Mouse (Mus musculus): ENCODE results near the gene Isl1. TPM values are rescaled to one million over a fixed set of nuclear protein-coding genes. Genes with fewer than 3 reads are reported as not detected.

The Isl1 gene
- polyA plus RNA-seq, 1 experiment from 2014 or later, result 0.11 TPM

DNA sequence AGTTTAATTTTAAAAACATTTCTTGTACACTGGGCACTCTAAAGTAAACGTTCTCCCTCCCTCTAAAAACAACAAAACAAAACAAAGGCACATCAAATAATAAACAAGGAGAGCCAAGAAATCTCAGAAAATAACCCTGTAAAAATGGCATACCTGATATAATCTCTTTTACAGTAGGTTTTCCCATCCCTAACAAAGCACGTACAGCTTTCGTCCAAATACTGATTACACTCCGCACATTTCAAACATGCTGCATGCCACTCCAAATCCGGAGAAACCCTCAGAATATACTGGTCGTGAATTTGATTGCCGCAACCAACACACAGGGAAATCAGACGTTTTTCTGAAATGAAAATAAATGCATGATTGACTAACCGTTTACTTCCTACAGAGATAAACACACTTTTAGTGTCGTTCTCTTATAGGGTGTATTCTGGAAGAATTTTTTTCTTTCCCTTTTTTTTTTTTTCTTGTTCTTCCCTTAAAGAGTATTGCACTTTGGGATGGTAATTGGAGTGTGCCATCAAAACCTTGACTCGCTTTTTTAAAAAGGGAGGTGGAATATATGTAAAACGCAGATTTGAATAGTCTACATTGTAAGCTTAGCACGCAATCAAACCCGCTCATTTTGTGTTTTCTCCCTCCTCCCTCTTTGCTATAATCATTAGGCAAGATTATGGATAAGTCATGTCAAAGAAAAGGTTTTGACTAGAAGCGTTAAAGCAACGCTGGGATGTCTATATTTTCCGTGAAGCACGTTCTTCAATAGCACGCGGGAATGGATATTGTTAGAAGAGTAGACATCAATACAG is 1.2 kb downstream of the Isl1 start:
- Histone ChIP-seq H3K4me1 (ENCODE audit: control insufficient read depth, insufficient read depth, low read length) (0 out of 2 replicates have a peak, but pooled peaks cover 3% of the 10 kb centered on the region), H3K27me3 (ENCODE audit: control insufficient read depth, insufficient read depth, low read length) (peaks cover 81% of the 10 kb centered on the region), H3K9ac (ENCODE audit: low read depth, low read length) (no peak overlapping the region), H3K27ac (ENCODE audit: low read depth, low read length) (no peak overlapping the region), H3K36me3 (ENCODE audit: control insufficient read depth, insufficient read depth, low read length) (no peaks in the 10 kb centered on the region), H3K4me3 (ENCODE audit: low read length) (no peak overlapping the region; the same call in 1 of the 2 replicates), H3K4me2 (replicated peaks; ENCODE audit: low read depth, low read length) (no peak overlapping the region), H3K9me3 (ENCODE audit: control insufficient read depth, low read length) (no peaks in the 10 kb centered on the region)
- no peak for ATAC-seq (ENCODE audit: low FRiP score, low TSS enrichment)
- 1% methylated on average over 20 of the region's 20 CpGs for WGBS

- H3K27ac ChIP-seq (ENCODE audit: low read depth, low read length), result no peak overlapping the region
- no peak for ATAC-seq (ENCODE audit: low FRiP score, low TSS enrichment)
- no peaks in the 10 kb centered on the region for H3K36me3 ChIP-seq (ENCODE audit: control insufficient read depth, insufficient read depth, low read length)
- no peak overlapping the region for H3K4me2 ChIP-seq (replicated peaks; ENCODE audit: low read depth, low read length)
- H3K4me1 ChIP-seq (ENCODE audit: control insufficient read depth, insufficient read depth, low read length), result 0 out of 2 replicates have a peak, but pooled peaks cover 3% of the 10 kb centered on the region
- no peak overlapping the region for H3K4me3 ChIP-seq (ENCODE audit: low read length)
- H3K9ac ChIP-seq (ENCODE audit: low read depth, low read length), result no peak overlapping the region
- WGBS, result 10% methylated on average over 6 of the region's 6 CpGs
- peaks cover 83% of the 10 kb centered on the region for H3K27me3 ChIP-seq (ENCODE audit: control insufficient read depth, insufficient read depth, low read length)
- no peaks in the 10 kb centered on the region for H3K9me3 ChIP-seq (ENCODE audit: control insufficient read depth, low read length)
Observed at GRCm38 (mm10) chr13:116306591-116306990, 2.9 kb downstream of the Isl1 start.

- Histone ChIP-seq H3K4me1 (ENCODE audit: control insufficient read depth, insufficient read depth, low read length) (0 out of 2 replicates have a peak, but pooled peaks cover 3% of the 10 kb centered on the region), H3K4me3 (ENCODE audit: low read length) (no peak overlapping the region), H3K4me2 (replicated peaks; ENCODE audit: low read depth, low read length) (no peak overlapping the region), H3K27me3 (ENCODE audit: control insufficient read depth, insufficient read depth, low read length) (peaks cover 89% of the 10 kb centered on the region), H3K9ac (ENCODE audit: low read depth, low read length) (no peak overlapping the region), H3K9me3 (ENCODE audit: control insufficient read depth, low read length) (no peaks in the 10 kb centered on the region), H3K36me3 (ENCODE audit: control insufficient read depth, insufficient read depth, low read length) (no peaks in the 10 kb centered on the region), H3K27ac (ENCODE audit: low read depth, low read length) (no peak overlapping the region)
- 18% methylated on average over 2 of the region's 2 CpGs for WGBS
- ATAC-seq (ENCODE audit: low FRiP score, low TSS enrichment), result no peak
Observed at GRCm38 (mm10) chr13:116305721-116306120, 3.8 kb downstream of the Isl1 start.

GRCm38 (mm10) chr13:116304713-116305470 is 4.6 kb downstream of the Isl1 start:
- Histone ChIP-seq H3K4me2 (replicated peaks; ENCODE audit: low read depth, low read length) (no peak overlapping the region; the same call in 1 of the 2 replicates), H3K27me3 (ENCODE audit: control insufficient read depth, insufficient read depth, low read length) (peaks cover 95% of the 10 kb centered on the region), H3K9ac (ENCODE audit: low read depth, low read length) (no peak overlapping the region), H3K4me1 (ENCODE audit: control insufficient read depth, insufficient read depth, low read length) (0 out of 2 replicates have a peak, but pooled peaks cover 3% of the 10 kb centered on the region), H3K9me3 (ENCODE audit: control insufficient read depth, low read length) (no peaks in the 10 kb centered on the region), H3K27ac (ENCODE audit: low read depth, low read length) (no peak overlapping the region), H3K4me3 (ENCODE audit: low read length) (no peak overlapping the region), H3K36me3 (ENCODE audit: control insufficient read depth, insufficient read depth, low read length) (no peaks in the 10 kb centered on the region)
- WGBS, result 1% methylated on average over 25 of the region's 25 CpGs
- ATAC-seq (ENCODE audit: low FRiP score, low TSS enrichment), result no peak

DNA sequence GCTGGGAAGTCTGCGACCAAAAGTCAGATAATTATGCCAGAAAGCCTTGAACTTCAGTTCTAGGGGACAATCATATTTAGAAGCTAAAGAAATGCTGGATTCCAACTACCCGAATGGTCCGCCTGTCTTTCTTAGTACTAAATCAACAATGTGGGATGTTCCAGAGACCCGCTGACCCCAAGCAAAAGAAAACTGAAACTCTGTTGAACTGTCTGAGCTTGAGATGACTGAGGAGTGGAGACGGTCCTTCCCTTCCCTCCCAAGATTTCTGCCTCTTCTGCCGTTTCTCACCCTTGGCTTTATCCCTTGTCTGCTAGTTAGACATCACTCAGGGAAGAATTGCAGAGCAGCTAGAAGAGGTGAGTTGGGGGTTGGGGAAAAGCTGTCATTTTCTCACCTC is 5.7 kb downstream of the Isl1 start:
- Histone ChIP-seq H3K9ac (ENCODE audit: low read depth, low read length) (no peak overlapping the region), H3K36me3 (ENCODE audit: control insufficient read depth, insufficient read depth, low read length) (no peaks in the 10 kb centered on the region), H3K4me3 (ENCODE audit: low read length) (no peak overlapping the region), H3K27me3 (ENCODE audit: control insufficient read depth, insufficient read depth, low read length) (peaks cover 95% of the 10 kb centered on the region), H3K4me1 (ENCODE audit: control insufficient read depth, insufficient read depth, low read length) (no peaks in the 10 kb centered on the region), H3K4me2 (replicated peaks; ENCODE audit: low read depth, low read length) (no peak overlapping the region), H3K27ac (ENCODE audit: low read depth, low read length) (no peak overlapping the region), H3K9me3 (ENCODE audit: control insufficient read depth, low read length) (no peaks in the 10 kb centered on the region)
- no peak for ATAC-seq (ENCODE audit: low FRiP score, low TSS enrichment)
- 3% methylated on average over 6 of the region's 6 CpGs for WGBS

DNA sequence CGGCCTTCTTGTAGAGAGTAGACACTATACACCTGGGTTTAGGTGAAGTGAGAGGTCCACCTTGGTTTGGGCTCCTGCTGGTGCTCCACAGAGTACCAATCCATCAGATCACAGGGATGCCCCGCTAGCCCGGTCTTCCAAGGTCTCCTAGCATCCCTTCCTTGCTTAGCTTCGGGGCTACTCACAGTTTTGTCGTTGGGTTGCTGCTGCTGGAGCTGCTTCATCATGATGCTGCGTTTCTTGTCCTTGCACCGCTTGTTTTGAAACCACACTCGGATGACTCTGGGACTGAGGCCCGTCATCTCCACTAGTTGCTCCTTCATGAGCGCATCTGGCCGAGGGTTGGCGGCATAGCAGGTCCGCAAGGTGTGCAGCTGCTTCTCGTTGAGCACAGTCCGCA is 6.6 kb downstream of the Isl1 start:
- no peak overlapping the region for H3K4me3 ChIP-seq (ENCODE audit: low read length)
- no peak overlapping the region for H3K27ac ChIP-seq (ENCODE audit: low read depth, low read length)
- H3K4me1 ChIP-seq (ENCODE audit: control insufficient read depth, insufficient read depth, low read length), result no peaks in the 10 kb centered on the region
- no peak overlapping the region for H3K4me2 ChIP-seq (replicated peaks; ENCODE audit: low read depth, low read length)
- 10% methylated on average over 15 of the region's 15 CpGs for WGBS
- H3K9ac ChIP-seq (ENCODE audit: low read depth, low read length), result no peak overlapping the region
- H3K9me3 ChIP-seq (ENCODE audit: control insufficient read depth, low read length), result no peaks in the 10 kb centered on the region
- no peak for ATAC-seq (ENCODE audit: low FRiP score, low TSS enrichment)
- H3K36me3 ChIP-seq (ENCODE audit: control insufficient read depth, insufficient read depth, low read length), result no peaks in the 10 kb centered on the region
- H3K27me3 ChIP-seq (ENCODE audit: control insufficient read depth, insufficient read depth, low read length), result peaks cover 92% of the 10 kb centered on the region

DNA sequence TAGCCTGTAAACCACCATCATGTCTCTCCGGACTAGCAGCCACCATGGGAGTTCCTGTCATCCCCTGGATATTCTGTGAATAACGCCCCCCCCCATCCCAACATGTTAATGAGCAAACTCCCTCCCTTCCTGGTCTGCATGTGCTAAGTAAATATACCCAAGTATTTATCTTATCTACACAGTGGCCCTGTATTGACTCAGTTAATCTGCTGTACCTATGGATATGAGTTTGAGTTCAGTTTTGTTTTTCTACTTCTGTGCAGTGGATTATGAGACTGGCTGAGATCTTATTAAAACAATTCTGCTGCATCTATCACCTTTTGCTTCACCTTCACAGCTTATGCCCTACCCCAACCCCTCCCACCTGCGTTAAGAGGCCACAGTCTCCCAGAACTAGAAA is 7.8 kb downstream of the Isl1 start:
- no peak overlapping the region for H3K9ac ChIP-seq (ENCODE audit: low read depth, low read length)
- no peak overlapping the region for H3K27ac ChIP-seq (ENCODE audit: low read depth, low read length)
- no peak overlapping the region for H3K4me3 ChIP-seq (ENCODE audit: low read length)
- peaks cover 93% of the 10 kb centered on the region for H3K27me3 ChIP-seq (ENCODE audit: control insufficient read depth, insufficient read depth, low read length)
- H3K4me1 ChIP-seq (ENCODE audit: control insufficient read depth, insufficient read depth, low read length), result no peaks in the 10 kb centered on the region
- H3K4me2 ChIP-seq (replicated peaks; ENCODE audit: low read depth, low read length), result no peak overlapping the region
- no peaks in the 10 kb centered on the region for H3K36me3 ChIP-seq (ENCODE audit: control insufficient read depth, insufficient read depth, low read length)
- no peaks in the 10 kb centered on the region for H3K9me3 ChIP-seq (ENCODE audit: control insufficient read depth, low read length)
- WGBS, result 19% methylated on average over 3 of the region's 3 CpGs
- no peak for ATAC-seq (ENCODE audit: low FRiP score, low TSS enrichment)

DNA sequence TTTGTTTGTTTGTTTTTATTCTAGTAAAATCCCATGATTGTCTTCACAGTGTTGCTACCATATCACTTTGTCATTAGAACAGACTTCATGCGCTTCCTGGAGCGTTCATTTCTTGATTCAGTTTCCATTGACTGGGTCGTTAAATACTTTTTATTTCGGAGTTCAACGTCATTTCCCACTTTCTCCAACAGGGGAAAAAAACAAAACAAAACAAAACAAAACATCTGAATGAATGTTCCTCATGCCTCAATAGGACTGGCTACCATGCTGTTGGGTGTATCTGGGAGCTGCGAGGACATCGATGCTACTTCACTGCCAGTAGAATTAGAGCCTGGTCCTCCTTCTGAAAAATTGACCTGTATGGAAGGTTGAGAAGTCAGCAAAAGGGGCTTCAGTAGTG is 10.2 kb downstream of the Isl1 start:
- WGBS, result 22% methylated on average over 7 of the region's 7 CpGs
- no peak overlapping the region for H3K27ac ChIP-seq (ENCODE audit: low read depth, low read length)
- H3K9me3 ChIP-seq (ENCODE audit: control insufficient read depth, low read length), result no peaks in the 10 kb centered on the region
- peaks cover 86% of the 10 kb centered on the region for H3K27me3 ChIP-seq (ENCODE audit: control insufficient read depth, insufficient read depth, low read length)
- ATAC-seq (ENCODE audit: low FRiP score, low TSS enrichment), result no peak
- no peaks in the 10 kb centered on the region for H3K36me3 ChIP-seq (ENCODE audit: control insufficient read depth, insufficient read depth, low read length)
- no peak overlapping the region for H3K4me3 ChIP-seq (ENCODE audit: low read length)
- H3K4me2 ChIP-seq (replicated peaks; ENCODE audit: low read depth, low read length), result no peak overlapping the region
- no peak overlapping the region for H3K9ac ChIP-seq (ENCODE audit: low read depth, low read length)
- H3K4me1 ChIP-seq (ENCODE audit: control insufficient read depth, insufficient read depth, low read length), result no peaks in the 10 kb centered on the region

DNA sequence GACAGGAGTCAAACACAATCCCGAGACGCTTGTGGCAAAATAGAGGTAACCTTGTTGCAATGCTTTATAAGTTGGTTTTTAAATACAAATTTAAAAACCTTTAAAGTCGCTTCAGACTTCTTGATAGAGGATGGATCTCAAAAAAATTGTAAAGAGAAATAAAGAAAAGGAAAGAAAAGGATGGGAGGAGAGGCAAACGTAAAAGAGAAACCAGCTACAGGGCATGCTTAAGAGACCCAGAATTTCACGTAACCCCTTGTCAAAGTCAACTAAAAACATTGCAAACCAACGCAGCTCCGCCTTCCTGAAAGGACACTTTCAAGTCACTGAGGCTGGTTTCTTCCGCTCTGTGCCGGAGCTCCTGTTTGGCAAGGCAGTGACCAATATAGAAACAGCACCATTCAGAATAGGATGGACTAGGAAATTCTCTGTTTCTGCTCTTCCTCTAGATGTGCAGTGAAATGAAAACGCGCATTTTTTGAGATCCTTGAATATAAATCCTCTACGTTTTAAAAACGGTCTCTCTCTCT is 10.8 kb downstream of the Isl1 start:
- Histone ChIP-seq H3K27me3 (ENCODE audit: control insufficient read depth, insufficient read depth, low read length) (peaks cover 86% of the 10 kb centered on the region), H3K4me1 (ENCODE audit: control insufficient read depth, insufficient read depth, low read length) (peaks cover 4% of the 10 kb centered on the region; the same call in 1 of the 2 replicates), H3K27ac (ENCODE audit: low read depth, low read length) (no peak overlapping the region), H3K4me3 (ENCODE audit: low read length) (no peak overlapping the region), H3K9me3 (ENCODE audit: control insufficient read depth, low read length) (no peaks in the 10 kb centered on the region), H3K4me2 (replicated peaks; ENCODE audit: low read depth, low read length) (no peak overlapping the region), H3K36me3 (ENCODE audit: control insufficient read depth, insufficient read depth, low read length) (no peaks in the 10 kb centered on the region), H3K9ac (ENCODE audit: low read depth, low read length) (no peak overlapping the region)
- no peak for ATAC-seq (ENCODE audit: low FRiP score, low TSS enrichment)
- 17% methylated on average over 13 of the region's 13 CpGs for WGBS
